22 mouse cellular contexts compared by ENCODE assay signal in genomic region chr11:106532248-106532790, GRCm38 (mm10). TPM values are rescaled to one million over a fixed set of nuclear protein-coding genes. Genes with fewer than 3 reads are reported as not detected.
DNase-seq lines count a peak whose midpoint lies in the region; ATAC-seq and TF ChIP-seq lines count a peak whose summit lies in the region.
"Had no signal": no experiment of that assay in that cellular context is flagged by ENCODE, and none has a peak within 500 bp of the region (broad histone marks: within the 10 kb centered on the region; RNA-seq: fewer than 3 reads in every experiment).

No protein-coding gene starts in this region.

- TF ChIP-seq POLR2A in kidney, adult 2 months (IDR thresholded peaks at IDR 0.05; ENCODE audit: low read depth, low read length) = no peak

- no peak for DNase-seq in forebrain, embryonic 10.5 days (ENCODE audit: extremely low spot score, low spot score)
- DNase-seq in kidney, adult 2 months = peak; percentile 81
- no peak for DNase-seq in kidney, postnatal 10 days
- peak; percentile 53 for DNase-seq in yolk sac, embryonic 10.5 days (ENCODE audit: low spot score)
- no peak for DNase-seq in adrenal gland, postnatal 25 days
- DNase-seq: adrenal gland, postnatal 36 days; forebrain, postnatal 0 days; heart, postnatal 4 days; lung, adult 18-20 months; lung, postnatal 10 days; midbrain, embryonic 14.5 days; thymus, adult 2 months; thymus, postnatal 4 days had no signal

- H3K4me2 ChIP-seq in forebrain, embryonic 15.5 days (replicated peaks) = no peak overlapping the region
- no peak overlapping the region for H3K4me2 ChIP-seq in kidney, embryonic 15.5 days
- H3K4me2 ChIP-seq: hindbrain, embryonic 15.5 days; intestine, embryonic 15.5 days; liver, embryonic 12.5 days had no signal

- peaks cover 13% of the 10 kb centered on the region for H3K27me3 ChIP-seq in forebrain, embryonic 10.5 days (ENCODE audit: poor library complexity, severe bottlenecking)
- H3K27me3 ChIP-seq in forebrain, embryonic 15.5 days = no peaks in the 10 kb centered on the region
- no peaks in the 10 kb centered on the region for H3K27me3 ChIP-seq in kidney, adult 2 months (replicated peaks; ENCODE audit: control insufficient read depth, insufficient read depth, low read length)
- no peaks in the 10 kb centered on the region for H3K27me3 ChIP-seq in kidney, embryonic 15.5 days
- H3K27me3 ChIP-seq: hindbrain, embryonic 15.5 days; intestine, embryonic 15.5 days; liver, embryonic 12.5 days had no signal

- H3K27ac ChIP-seq in forebrain, embryonic 10.5 days = 0 out of 2 replicates have a peak overlapping the region, but pooled peaks have one; percentile 13
- H3K27ac ChIP-seq in forebrain, embryonic 15.5 days (replicated peaks) = no peak overlapping the region
- peak overlapping the region; percentile 52 for H3K27ac ChIP-seq in kidney, adult 2 months (ENCODE audit: insufficient read depth, low read depth, low read length)
- H3K27ac ChIP-seq in kidney, embryonic 15.5 days = peak overlapping the region; percentile 48; the same call in 1 of the 2 replicates
- H3K27ac ChIP-seq: heart, embryonic 10.5 days; hindbrain, embryonic 15.5 days; intestine, embryonic 15.5 days; layer of hippocampus, adult 2 months; liver, embryonic 12.5 days; stomach, postnatal 0 days had no signal

- H3K4me3 ChIP-seq in forebrain, embryonic 10.5 days = no peak overlapping the region
- no peak overlapping the region for H3K4me3 ChIP-seq in forebrain, embryonic 15.5 days
- H3K4me3 ChIP-seq in kidney, adult 2 months (ENCODE audit: insufficient read depth, low read depth, low read length) = no peak overlapping the region
- no peak overlapping the region for H3K4me3 ChIP-seq in kidney, embryonic 15.5 days (replicated peaks)
- H3K4me3 ChIP-seq: heart, embryonic 10.5 days; hindbrain, embryonic 15.5 days; intestine, embryonic 15.5 days; layer of hippocampus, adult 2 months; liver, embryonic 12.5 days had no signal

- ATAC-seq in forebrain, embryonic 15.5 days (replicated peaks) = no peak
- ATAC-seq in kidney, embryonic 15.5 days (replicated peaks; ENCODE audit: low FRiP score) = peak; percentile 47
- no peak for ATAC-seq in granulocyte monocyte progenitor cell, adult 5-6 weeks (replicated peaks; ENCODE audit: poor library complexity, severe bottlenecking)
- ATAC-seq: forebrain, postnatal 0 days; intestine, embryonic 15.5 days; liver, embryonic 12.5 days had no signal

- TF ChIP-seq CTCF in kidney, adult 2 months (conservative IDR thresholded peaks at IDR 0.05; ENCODE audit: insufficient read depth, insufficient read length, low read depth, low read length) = no peak

- H3K36me3 ChIP-seq in forebrain, embryonic 10.5 days (replicated peaks) = peaks cover 18% of the 10 kb centered on the region
- peaks cover 6% of the 10 kb centered on the region; the same call in 1 of the 2 replicates for H3K36me3 ChIP-seq in forebrain, embryonic 15.5 days
- H3K36me3 ChIP-seq in kidney, adult 2 months (ENCODE audit: control insufficient read depth, insufficient read depth, low read length) = no peaks in the 10 kb centered on the region
- peaks cover 5% of the 10 kb centered on the region; the same call in 1 of the 2 replicates for H3K36me3 ChIP-seq in kidney, embryonic 15.5 days
- H3K36me3 ChIP-seq: intestine, embryonic 15.5 days had no signal

- H3K9ac ChIP-seq in forebrain, embryonic 15.5 days (replicated peaks) = no peak overlapping the region
- H3K9ac ChIP-seq in kidney, embryonic 15.5 days = no peak overlapping the region
- H3K9ac ChIP-seq: forebrain, postnatal 0 days; hindbrain, embryonic 15.5 days; intestine, embryonic 15.5 days; liver, embryonic 12.5 days had no signal

- 75% methylated on average over 9 of the region's 9 CpGs for WGBS in forebrain, embryonic 10.5 days
- WGBS in forebrain, embryonic 15.5 days = 87% methylated on average over 9 of the region's 9 CpGs
- 49% methylated on average over 9 of the region's 9 CpGs for WGBS in kidney, adult 2 months
- 36% methylated on average over 9 of the region's 9 CpGs for WGBS in kidney, embryonic 15.5 days

- peaks cover 52% of the 10 kb centered on the region for H3K4me1 ChIP-seq in forebrain, embryonic 10.5 days
- H3K4me1 ChIP-seq in forebrain, embryonic 15.5 days = no peaks in the 10 kb centered on the region
- H3K4me1 ChIP-seq in kidney, adult 2 months (ENCODE audit: control insufficient read depth, insufficient read depth, low read length) = peaks cover 47% of the 10 kb centered on the region
- peaks cover 40% of the 10 kb centered on the region for H3K4me1 ChIP-seq in kidney, embryonic 15.5 days
- H3K4me1 ChIP-seq: intestine, embryonic 15.5 days had no signal

- no peaks in the 10 kb centered on the region for H3K9me3 ChIP-seq in forebrain, embryonic 10.5 days
- H3K9me3 ChIP-seq in forebrain, embryonic 15.5 days = no peaks in the 10 kb centered on the region
- no peaks in the 10 kb centered on the region for H3K9me3 ChIP-seq in kidney, embryonic 15.5 days (replicated peaks)
- H3K9me3 ChIP-seq: heart, embryonic 10.5 days; hindbrain, embryonic 15.5 days; intestine, embryonic 15.5 days; liver, embryonic 12.5 days had no signal

RNA-seq across cellular contexts. Expression of gene Ern1, which starts 44.7 kb away (rescaled TPM):
- 4.6 and 5.3 TPM in 2 replicates for polyA plus RNA-seq in forebrain, embryonic 10.5 days (2016; fragmentation: Nextera tagmentation; extraction: Ambion mirVana)
- 5.5 and 6.9 TPM in 2 replicates for polyA plus RNA-seq in forebrain, embryonic 15.5 days (2015; fragmentation: Nextera tagmentation; extraction: Ambion mirVana)
- polyA plus RNA-seq in kidney, adult 2 months (2012; rRNA removed) = 12.6 and 15.1 TPM in 2 replicates
- polyA plus RNA-seq in kidney, embryonic 15.5 days (2015; fragmentation: Nextera tagmentation; extraction: Ambion mirVana) = 6.6 and 7.0 TPM in 2 replicates
- 81.3 and 84.3 TPM in 2 replicates for total RNA-seq in granulocyte monocyte progenitor cell, adult 5-6 weeks (2014; fragmentation: Nextera tagmentation)
- 63.3 and 67.0 TPM in 2 replicates for total RNA-seq in granulocyte monocyte progenitor cell, adult 5-6 weeks (2017)
- 107 and 122 TPM in 2 replicates for total RNA-seq in adrenal gland, postnatal 25 days (2021)

Comparison
In these comparisons a context has a peak if more than half of its experiments do, and no peak if none do; other contexts are left out.
1. DNase-seq: peak in kidney, adult 2 months (single experiment) and yolk sac, embryonic 10.5 days (single experiment); none in forebrain, embryonic 10.5 days (single experiment), kidney, postnatal 10 days (single experiment) and adrenal gland, postnatal 25 days (single experiment).